Mouse (Mus musculus) heart, postnatal 4 days (tissue): ENCODE data around the gene Pebp1. TPM values are rescaled to one million over a fixed set of nuclear protein-coding genes. Genes with fewer than 3 reads are reported as not detected.

Experiments
- DNase-seq: peaks from one replicate; pipeline ENCODE4 v3.0.0; 2021
- total RNA-seq, 2 experiments: library from RNA; stranded (reverse); gene quantifications; 2 replicates each; pipeline ENCODE4 v1.2.3; 2021

Gene Pebp1
- total RNA-seq, 2 experiments from 2014 or later = 395 to 401 TPM

DNA sequence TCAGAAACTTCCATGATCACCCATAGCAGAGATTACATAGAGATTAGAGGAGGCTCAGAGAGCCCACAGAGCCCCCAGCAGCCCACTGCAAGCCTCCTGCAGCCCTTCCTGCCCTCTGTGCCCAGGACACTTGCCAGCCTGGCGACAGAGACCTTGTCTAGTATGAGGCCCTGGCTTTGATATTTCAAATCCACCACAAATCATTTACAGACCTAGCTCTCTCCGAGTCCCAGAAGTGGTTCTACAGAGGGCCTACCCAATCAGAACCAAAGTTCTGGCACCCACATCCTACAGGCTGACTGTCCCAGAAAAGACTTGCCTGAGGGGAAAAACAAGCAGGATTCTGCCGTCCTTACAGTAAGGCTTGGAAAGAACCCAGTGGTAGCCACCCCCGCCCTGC lies 2.2 kb downstream of the Pebp1 start:
- DNase-seq = no peak

DNA sequence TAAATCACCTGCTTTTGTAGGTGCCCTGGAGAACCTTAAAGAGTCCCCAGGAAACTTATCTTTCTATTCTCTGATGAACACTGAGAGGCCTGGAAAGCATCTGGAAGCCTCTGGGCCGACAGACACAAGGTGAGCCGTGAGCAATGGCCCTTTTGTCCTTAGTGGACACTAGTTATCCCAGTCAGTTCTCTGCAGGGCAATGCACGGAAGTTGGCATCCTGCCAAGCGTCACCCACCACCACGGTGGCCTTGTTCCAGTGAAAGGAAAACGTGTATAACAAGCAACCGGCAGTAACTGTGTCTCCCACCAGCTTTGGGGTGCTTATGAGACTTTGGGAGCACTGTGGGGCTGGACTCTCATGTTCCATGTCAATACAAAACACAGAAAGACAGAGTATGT lies 2.7 kb downstream of the Pebp1 start:
- no peak for DNase-seq

DNA sequence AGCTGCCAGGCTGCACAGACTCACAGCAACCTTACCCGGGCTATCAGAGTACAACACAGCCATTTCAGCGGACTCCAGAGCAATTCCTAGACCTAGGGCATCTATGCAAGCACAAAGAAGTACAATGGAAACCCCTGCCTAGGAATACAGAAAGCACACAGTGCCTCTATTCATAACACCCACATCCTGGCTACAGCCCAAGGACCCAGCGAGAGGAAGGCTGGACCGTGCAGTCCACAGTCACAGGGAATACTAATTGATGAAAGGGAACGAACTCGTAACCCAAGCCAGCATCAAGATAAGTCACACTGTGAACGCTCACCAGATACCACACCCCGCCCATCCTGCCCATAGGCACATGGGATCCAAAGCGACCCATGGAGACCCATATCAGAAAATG lies 3.4 kb downstream of the Pebp1 start:
- DNase-seq = no peak

DNA sequence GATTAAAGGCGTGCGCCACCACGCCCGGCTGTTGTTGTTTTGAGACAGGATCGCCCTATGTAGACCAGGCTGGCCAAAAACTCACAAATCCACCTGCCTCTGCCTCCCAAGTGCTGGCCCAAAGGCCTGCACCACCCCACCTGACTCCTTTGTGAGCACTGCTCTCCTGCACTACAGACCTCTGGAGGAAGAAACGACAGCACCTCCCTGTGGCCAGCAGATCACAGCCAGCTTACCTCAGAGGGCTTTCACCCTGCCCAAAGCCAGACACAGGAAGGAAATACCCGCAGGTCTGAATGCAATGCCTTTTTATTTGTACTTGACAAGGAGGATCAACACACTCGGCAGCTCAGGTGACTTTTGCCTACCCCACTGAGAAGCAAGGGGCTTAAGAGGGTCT lies 5.1 kb downstream of the Pebp1 start:
- DNase-seq = no peak

DNA sequence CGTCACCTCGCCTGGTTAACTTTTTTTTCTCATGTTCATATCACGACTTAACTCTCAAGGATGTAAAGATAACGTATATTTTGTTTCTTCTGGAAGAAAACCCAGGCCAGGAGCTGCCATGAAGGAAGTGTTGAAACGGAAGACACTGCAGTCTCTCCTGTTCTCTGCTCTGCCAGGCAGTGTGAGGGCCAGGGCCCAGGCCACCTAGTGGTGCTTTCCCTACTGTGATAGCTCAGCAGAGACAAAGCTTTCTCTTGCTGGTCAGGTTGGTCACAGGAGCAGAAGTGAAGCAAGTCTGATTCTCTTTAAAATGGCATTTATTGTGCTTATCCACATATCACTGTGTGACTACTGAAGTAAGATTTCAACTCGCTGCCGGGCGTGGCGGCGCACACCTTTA lies 5.9 kb downstream of the Pebp1 start:
- DNase-seq = peak; percentile 23

DNA sequence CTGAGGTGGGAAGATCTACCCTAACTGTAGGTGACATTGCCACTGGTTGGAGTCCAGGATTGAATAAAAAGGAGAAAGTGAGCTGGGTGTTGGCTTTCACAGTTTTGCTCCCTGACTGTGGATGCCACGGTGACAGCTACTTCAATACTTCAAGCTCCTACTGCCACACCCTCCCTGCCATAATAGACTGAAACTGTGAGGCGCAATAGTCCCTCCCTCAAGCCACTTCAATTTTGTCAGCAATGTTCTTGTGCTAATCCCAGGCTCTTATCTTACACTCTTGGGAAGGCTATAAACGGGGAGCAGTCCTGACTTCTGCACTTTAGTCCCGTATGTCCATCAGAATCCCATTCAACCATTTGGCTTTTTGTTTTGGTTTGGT lies 7.8 kb downstream of the Pebp1 start:
- no peak for DNase-seq

DNA sequence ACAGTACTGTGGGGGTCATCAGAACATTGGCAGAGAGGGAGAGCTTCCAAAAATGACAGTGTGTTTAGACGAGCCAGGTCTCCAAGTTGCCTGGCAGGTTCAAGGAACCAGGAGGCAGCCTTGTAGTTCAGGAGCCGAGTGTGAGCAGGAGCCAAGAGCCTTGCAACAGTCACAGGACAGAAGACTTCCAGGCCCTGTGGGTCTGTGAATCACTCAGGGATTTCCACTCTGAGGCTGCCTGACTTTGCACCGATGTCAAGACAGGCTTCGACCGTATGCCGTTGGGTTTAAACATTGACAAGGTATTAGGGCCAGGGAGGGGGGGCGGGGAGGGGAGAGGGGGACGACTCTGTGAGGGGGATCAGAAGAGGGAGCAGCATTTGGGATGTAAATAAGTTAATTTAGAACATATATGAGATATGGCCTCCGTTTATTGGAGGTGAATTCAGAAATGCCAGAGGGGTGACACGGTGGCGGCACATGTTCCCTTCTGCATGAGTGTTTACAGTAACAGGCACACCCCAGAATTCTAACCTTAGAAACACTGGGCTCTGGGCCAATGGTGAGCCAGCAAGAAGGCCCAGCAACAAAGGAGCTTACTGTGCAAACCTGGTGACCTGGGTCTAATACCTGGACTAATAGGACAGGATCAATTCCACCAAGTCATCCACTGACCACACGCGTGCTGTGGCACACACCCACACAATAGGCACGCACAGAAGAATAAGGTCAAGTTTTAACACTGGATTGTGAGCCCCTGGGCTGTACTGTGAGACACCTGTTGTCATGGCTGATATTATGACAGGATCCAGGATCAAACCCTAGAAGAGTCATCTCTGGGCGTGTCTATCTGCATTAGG lies 8.4 kb downstream of the Pebp1 start:
- DNase-seq = peak; percentile 48

DNA sequence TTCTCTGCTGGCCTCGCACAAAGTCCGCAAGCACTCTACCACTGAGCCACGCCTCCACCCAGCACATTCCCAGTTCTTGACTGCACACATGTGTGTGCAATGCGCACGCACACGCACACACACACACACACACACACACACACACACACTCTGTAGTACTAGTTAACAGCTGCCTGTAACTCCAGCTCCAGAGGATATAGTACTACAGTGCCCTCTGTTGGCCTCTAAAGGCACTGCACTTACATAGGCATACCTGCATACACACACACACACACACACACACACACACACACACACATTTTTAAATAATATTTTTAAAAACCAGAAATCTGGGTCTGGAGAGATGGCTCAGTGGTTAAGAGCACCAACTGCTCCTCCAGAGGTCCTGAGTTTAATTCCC lies 9.6 kb downstream of the Pebp1 start:
- DNase-seq = no peak

DNA sequence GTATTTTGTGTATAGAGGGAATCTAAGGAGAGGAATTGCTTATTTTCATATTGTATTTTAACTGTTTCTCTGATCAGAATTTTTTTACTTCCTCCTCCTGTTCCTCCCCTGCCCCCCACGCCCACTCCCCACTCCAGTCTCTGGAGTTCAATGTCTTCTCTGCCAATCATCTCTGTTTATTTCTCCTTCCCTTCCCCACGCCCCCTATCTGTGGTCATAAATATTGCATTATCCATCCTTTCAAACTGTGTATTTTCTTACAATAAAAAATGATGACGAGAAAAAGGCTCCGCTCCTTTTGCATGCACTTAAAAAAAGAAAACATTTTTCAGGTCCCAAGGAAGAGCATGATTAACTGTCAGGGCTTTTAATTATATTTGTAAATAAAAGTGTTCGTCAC lies 12.6 kb downstream of the Pebp1 start:
- DNase-seq = no peak

DNA sequence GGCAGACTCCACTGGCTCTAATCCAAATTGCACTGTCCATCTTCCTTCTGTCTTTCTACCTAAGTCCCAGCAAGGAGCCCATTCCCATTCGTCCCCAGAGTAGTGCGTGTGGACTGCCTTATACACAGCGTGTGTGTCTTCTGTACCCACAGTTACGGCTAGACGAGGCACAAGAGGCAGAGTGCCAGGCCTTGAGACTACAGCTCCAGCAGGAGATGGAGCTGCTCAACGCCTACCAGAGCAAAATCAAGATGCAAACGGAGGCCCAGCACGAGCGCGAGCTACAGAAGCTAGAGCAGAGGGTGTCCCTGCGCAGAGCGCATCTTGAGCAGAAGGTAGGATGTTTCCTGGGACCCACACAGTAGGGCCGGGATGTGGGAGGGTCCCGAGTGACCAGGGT lies 15.5 kb downstream of the Pebp1 start:
- DNase-seq = no peak

DNA sequence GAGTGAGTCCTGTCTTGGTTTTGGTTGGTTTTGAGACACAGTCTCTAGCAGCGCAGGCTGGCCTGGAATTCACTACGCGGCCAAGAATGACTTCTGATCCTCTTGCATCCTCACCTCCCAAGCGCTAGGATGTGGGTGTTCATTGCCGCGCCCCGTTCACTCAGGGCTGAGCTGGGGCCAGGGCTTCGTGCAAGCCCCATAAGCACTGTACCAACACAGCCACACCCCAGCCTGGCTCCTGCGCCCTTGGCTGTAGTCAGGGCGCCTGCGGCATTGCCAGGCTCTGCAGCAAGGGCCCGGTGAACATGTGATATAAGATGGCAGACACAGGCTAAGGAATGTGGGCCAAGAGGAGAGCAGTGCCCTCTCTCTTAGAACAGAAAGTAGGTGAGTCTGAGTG lies 18.0 kb downstream of the Pebp1 start:
- no peak for DNase-seq

DNA sequence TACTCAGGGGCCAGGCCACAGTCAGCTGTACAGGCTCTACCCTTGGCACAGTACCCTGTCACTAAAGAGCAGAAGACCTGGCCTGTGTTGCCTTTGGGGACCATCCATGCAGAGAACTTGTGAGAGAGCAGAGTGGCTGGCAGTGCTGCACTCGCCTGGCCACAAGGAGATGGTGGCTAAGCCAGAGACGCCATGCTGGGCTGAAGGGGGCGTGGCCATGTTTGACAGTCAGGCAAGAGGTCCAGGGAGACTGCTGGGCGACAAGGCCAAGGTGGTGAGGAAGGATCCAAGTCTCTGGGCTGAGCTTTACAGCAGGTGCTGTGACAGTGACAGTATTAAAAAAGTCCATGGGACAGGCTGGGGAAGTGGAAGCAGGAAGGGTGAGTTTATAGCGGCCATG lies 18.7 kb downstream of the Pebp1 start:
- no peak for DNase-seq

DNA sequence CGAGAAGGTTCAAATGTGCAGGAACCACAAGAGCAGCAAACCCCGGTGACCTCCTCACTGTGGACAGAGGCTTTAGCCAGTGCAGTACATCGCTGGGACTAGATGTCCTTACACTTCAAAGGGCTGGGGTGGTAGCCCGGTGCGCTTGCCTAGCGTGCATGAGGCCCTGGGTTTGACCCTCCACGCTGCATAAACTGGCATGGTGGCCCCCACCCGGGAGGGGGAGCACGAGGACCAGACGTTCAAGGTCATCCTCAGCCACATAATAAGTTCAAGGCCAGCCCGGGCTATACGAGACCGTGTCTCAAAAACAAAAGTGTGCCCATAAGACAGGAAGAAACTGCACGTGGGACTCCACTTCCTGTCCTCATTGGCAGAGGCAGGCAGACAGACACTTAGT lies 19.5 kb downstream of the Pebp1 start:
- no peak for DNase-seq

DNA sequence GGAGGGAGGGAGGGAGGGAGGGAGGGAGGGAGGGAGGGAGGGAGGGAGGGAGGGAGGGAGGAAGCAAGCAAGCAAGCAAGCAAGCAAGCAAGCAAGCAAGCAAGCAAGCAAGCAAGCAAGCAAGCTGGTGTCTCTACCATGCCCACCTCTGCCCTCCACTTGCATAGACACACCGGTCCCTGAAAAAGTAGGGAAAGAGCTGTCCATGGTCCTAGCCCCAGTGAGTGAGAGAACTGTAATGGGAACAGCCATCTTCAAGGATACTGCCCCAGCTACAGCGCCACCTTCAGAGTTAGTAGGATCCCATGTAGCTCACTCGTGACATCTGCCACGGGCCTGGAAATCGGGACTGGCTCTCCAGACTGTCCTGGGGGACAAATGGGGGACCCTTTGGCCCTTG lies 22.7 kb downstream of the Pebp1 start:
- DNase-seq = peak; percentile 52

DNA sequence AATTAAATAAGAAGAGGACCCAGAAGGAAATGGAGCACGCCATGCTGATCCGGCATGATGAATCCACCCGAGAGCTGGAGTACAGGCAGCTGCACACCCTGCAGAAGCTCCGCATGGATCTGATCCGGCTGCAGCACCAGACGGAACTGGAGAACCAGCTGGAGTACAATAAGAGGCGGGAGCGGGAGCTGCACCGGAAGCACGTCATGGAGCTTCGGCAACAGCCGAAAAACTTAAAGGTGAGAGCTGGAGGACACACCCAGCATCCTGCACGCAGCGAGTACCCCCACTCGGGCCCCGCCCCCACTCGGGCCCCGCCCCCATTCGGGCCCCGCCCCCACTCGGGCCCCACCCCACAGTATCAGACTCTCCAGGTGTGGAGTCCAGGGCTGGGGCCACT lies 23.9 kb downstream of the Pebp1 start:
- no peak for DNase-seq

DNA sequence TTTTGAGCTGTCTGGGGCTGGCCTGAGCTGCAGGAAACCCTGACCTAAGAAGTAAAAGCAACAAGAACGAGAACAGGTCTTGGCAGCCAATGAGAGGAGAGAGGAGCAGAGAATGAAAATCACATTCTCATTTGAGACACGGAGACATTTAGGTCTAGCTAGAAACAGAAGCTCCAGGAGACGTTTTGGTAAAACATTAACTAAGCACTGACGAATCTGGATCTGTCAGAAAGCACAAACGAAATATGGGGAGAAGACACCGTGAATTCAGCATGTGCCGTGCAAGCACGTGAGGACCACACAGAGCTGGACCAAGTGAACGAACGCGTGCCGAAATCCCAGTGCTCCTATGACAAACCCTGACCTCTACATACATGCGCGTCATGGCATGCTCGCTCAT lies 29.1 kb downstream of the Pebp1 start:
- DNase-seq = no peak

DNA sequence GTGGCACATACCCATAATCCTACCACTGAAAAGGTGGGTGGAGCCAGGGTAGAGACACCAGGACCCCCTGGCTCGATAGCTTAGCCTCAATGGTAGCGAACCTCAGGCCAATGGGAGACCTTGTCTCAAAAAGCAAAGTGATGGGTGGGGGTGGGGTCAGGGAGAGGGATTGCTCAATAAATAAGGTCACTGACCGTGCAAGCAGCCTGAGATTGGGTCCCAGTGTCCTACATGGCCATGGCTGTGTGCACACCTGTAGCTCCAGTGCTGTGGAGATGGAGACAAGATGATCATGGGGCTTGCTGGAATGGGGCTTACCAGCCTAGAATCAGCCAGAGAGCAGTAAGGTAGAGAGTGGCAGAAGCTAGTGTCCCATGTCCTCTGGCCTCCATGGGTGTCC lies 35.7 kb downstream of the Pebp1 start:
- DNase-seq = no peak

DNA sequence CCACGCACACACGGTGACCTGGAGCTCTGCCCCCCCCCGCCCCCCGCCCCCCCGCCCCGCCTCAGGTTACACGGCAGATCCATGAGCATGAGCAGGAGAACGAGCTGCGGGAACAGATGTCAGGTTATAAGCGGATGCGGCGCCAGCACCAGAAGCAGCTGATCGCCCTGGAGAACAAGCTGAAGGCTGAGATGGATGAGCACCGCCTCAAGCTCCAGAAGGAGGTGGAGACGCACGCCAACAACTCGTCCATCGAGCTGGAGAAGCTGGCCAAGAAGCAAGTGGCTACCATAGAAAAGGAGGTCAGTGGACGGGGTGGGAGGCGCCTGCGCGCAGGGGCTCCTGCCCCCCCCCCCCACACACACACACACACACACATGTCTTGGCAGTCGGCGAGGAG lies 36.6 kb downstream of the Pebp1 start:
- no peak for DNase-seq

DNA sequence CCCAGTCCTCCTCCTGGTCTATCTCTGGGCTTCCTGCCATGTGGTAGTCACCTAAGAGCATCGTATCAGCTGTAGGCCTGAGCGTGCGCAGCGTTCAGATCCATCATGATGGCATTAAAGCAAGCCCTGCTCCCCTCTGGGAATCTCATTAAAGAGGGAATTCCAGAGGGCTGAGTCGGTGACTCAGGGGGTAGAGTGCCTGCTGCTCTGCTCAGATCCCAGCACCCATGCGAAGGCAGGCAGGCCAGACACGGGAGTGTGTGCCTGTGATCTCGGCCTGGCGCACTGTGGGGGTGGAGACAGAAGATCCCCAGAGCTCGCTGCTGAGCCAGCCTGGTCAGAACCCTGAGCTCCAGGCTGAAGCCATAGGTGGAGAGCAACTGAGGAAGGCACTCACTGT lies 39.1 kb downstream of the Pebp1 start:
- no peak for DNase-seq

DNA sequence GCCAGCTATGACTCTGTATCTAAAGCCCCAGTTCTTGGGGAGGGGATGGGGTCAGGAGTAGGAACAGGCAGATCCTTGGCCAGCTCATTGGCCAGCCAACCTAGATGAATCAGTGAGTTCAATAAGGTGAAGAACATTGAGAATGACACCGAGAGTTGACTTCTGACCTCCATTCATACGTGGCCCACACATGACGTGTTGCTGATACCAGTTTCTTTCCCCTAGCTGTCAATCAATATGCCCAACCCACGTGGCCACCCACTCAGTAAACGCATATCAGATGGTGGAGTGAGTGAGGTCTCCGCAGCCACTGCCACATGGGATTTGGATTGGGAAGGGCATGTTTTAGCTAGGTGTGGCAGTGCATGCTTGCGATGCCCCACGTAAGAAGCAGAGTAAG lies 42.3 kb downstream of the Pebp1 start:
- no peak for DNase-seq

DNA sequence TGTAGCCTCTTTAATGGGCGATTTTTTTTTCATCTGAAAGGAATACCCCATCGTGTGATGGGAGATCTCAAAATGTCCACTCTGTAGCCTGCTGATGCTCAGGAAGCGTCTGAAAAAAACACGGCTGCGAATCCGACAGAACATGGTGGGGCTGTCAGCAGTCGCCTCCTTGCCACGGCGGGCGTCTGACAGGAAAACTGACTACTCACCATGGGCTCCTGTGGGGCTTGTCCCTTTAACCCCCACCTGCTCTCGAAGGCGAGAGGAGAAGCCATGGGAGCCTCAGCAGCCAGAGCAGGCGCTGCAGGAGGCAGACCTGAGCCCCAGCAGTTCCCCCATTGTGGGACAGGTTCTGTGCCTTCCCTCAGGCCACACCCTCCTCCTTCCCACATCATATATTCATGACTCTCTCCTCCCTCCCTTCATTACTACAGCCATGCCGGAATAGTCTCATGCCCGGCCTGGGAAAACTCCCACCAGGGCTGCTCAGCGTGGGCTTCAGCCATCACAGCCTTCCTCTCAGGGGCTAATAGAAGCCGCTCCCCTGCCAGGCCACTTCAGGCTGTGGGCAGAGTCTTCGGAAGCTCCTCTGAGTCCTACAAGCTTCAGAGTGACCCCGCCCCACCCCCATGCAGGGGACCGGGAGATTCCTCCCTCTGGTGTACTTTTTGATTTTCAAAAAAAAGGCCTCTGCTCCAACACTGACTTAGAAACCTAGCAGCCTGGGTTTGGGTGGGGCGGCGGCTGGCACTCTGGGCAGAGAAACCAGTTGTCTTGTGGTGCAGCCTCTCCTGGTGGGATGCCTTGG lies 44.5 kb downstream of the Pebp1 start:
- DNase-seq = no peak

DNA sequence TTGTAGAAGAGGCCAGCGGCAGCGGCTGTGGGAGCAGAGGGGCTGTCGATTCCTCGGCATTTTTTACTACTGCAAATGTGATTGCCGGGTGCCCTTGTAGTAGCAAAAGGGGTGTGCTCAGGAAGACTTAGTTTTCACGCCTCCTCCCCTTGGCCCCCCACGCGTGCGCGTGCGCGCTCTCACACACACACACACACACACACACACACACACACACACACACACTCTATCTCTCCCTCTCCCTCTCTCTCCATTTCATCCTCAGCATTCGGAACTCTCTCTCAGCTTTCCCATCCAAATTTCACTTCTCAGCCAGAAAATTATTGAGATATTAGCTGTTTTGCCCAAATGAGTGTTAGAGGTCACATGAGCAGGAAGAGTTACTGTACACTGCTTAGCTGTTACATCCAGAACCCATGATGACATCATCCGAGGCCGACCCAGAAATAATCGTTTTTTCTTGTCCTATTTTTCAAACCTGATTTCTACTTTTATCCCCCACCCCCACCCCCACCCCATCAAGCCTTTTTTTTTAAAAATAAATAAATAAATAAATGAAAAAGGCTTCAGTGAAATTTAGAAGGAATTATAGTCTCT lies 45.4 kb downstream of the Pebp1 start:
- no peak for DNase-seq

DNA sequence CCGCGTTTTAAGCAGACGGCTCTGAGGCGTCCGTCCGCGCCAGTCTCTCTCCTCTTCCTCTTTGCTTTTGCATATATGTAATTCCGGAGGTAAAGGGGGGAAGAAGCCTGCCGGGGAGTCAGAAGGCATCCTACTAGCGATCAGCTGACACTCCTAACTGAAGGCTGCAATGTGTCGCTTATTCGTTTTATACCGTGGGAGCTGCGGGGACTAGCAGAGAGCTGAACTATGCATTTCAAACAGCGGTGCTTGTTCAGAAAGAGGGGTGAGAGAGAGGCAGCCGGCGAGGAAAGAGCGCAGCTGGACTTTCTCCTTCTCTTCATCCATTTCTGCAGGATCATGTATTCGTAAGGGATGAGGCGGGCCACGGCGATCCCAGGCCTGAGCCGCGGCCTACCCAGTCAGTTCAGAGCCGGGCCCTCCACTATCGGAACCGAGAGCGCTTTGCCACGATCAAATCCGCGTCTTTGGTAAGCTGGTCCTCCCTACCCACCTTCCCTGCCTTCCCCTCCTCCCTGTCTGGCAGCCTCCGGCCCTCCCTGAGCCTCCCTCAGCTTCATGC lies 46.6 kb downstream of the Pebp1 start:
- DNase-seq = peak; percentile 21
